Mouse (Mus musculus) layer of hippocampus, adult 9-11 months (tissue): Measurements from ENCODE around the gene Ndufs2.

ENCODE experiments used
- DNase-seq: peaks from one replicate; pipeline ENCODE4 v3.0.0; 2022

Ndufs2 gene

GRCm38 (mm10) chr1:171193911-171194830 lies 57.0 kb downstream of the Ndufs2 start:
- no peak for DNase-seq

- no peak for DNase-seq
Measured at GRCm38 (mm10) chr1:171193093-171193840, 57.9 kb downstream of the Ndufs2 start.

- DNase-seq: no peak
Measured at GRCm38 (mm10) chr1:171192283-171192682, 58.9 kb downstream of the Ndufs2 start.

GRCm38 (mm10) chr1:171190832-171191231 lies 60.4 kb downstream of the Ndufs2 start:
- DNase-seq: no peak

GRCm38 (mm10) chr1:171189476-171190114 lies 61.6 kb downstream of the Ndufs2 start:
- DNase-seq: no peak

- no peak for DNase-seq
Measured at GRCm38 (mm10) chr1:171189046-171189445, 62.1 kb downstream of the Ndufs2 start.

GRCm38 (mm10) chr1:171187851-171188700 lies 63.1 kb downstream of the Ndufs2 start:
- no peak for DNase-seq

GRCm38 (mm10) chr1:171185655-171186054 lies 65.5 kb downstream of the Ndufs2 start:
- DNase-seq: no peak
